In the genomic region with DNA sequence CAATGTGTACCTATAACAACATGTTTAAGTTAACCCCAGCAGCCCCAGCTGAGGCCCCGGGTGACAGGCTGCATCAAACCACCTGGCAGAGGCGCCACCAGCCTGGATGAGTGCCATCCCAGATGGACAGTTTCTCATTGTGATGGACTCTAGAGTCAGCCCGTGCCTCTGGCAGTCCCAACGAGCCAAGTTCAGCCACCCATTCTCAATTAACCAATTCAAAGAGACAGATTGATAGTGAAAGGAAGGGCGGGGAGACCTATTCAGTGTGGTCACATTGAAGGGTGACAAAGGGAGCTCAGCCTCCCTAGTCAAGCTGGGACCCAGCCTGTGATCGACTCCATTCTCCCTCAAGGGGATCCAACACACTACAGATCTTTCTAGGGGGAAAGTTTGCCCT, we compare ENCODE assay signal across 13 mouse cellular contexts.
A peak's percentile ranks its signal among the peaks of the same experiment; 100 is the strongest.
DNase-seq lines count a peak whose midpoint lies in the region; ATAC-seq and TF ChIP-seq lines count a peak whose summit lies in the region.
"Had no signal": no experiment of that assay in that cellular context is flagged by ENCODE, and none has a peak within 500 bp of the region (broad histone marks: within the 10 kb centered on the region; RNA-seq: fewer than 3 reads in every experiment).

No protein-coding gene starts in this region.

- no peak overlapping the region for H3K27ac ChIP-seq in forebrain, embryonic 15.5 days (replicated peaks)
- no peak overlapping the region for H3K27ac ChIP-seq in forebrain, embryonic 11.5 days (ENCODE audit: low read depth, low read length)
- no peak overlapping the region for H3K27ac ChIP-seq in midbrain, postnatal 0 days (ENCODE audit: low read depth, low read length)
- H3K27ac ChIP-seq in kidney, embryonic 16.5 days (ENCODE audit: low read length): no peak overlapping the region
- H3K27ac ChIP-seq: embryonic facial prominence, embryonic 10.5 days; heart, embryonic 13.5 days had no signal

- ATAC-seq in forebrain, embryonic 15.5 days (replicated peaks): peak; percentile 26; the same call in 1 of the 2 replicates
- ATAC-seq in forebrain, embryonic 11.5 days (replicated peaks; ENCODE audit: low FRiP score): no peak
- no peak for ATAC-seq in midbrain, postnatal 0 days (ENCODE audit: low FRiP score)
- ATAC-seq in kidney, embryonic 16.5 days (ENCODE audit: low FRiP score, low TSS enrichment): no peak

- no peaks in the 10 kb centered on the region for H3K27me3 ChIP-seq in forebrain, embryonic 15.5 days
- H3K27me3 ChIP-seq in forebrain, embryonic 11.5 days (ENCODE audit: control insufficient read depth, insufficient read depth, low read length): no peaks in the 10 kb centered on the region
- no peaks in the 10 kb centered on the region for H3K27me3 ChIP-seq in midbrain, postnatal 0 days (ENCODE audit: insufficient read depth, low read length)
- no peaks in the 10 kb centered on the region for H3K27me3 ChIP-seq in kidney, embryonic 16.5 days (ENCODE audit: insufficient read depth, low read length)
- H3K27me3 ChIP-seq: heart, embryonic 13.5 days had no signal

- TF ChIP-seq CTCF in midbrain, postnatal 0 days (IDR thresholded peaks at IDR 0.05): no peak

- no peak overlapping the region for H3K4me3 ChIP-seq in forebrain, embryonic 15.5 days
- H3K4me3 ChIP-seq in forebrain, embryonic 11.5 days (ENCODE audit: low read depth, low read length): no peak overlapping the region
- no peak overlapping the region for H3K4me3 ChIP-seq in midbrain, postnatal 0 days (ENCODE audit: low read depth, low read length)
- no peak overlapping the region for H3K4me3 ChIP-seq in kidney, embryonic 16.5 days (ENCODE audit: low read length)
- H3K4me3 ChIP-seq: embryonic facial prominence, embryonic 10.5 days; heart, embryonic 13.5 days had no signal

- no peak for DNase-seq in forebrain, embryonic 11.5 days (ENCODE audit: low spot score)
- peak; percentile 51 for DNase-seq in ZHBTc4 (ENCODE audit: low read depth, low spot score)
- peak; percentile 32 to 74 for DNase-seq in cerebellum, postnatal 4 days (ENCODE audit: low spot score in 2 of 2)
- DNase-seq in midbrain, postnatal 0 days (ENCODE audit: low spot score): peak; percentile 75
- no peak for DNase-seq in ovary, postnatal 36 days (ENCODE audit: low spot score)
- DNase-seq in gastrocnemius, adult 8-10 months (ENCODE audit: low spot score in 2 of 2): no peak
- DNase-seq: kidney, adult 11 months; liver; thymus, postnatal 36 days had no signal

- no peaks in the 10 kb centered on the region for H3K9me3 ChIP-seq in forebrain, embryonic 15.5 days
- H3K9me3 ChIP-seq in forebrain, embryonic 11.5 days (ENCODE audit: control insufficient read depth, low read length): no peaks in the 10 kb centered on the region
- H3K9me3 ChIP-seq in midbrain, postnatal 0 days (ENCODE audit: low read length): no peaks in the 10 kb centered on the region
- no peaks in the 10 kb centered on the region for H3K9me3 ChIP-seq in kidney, embryonic 16.5 days (ENCODE audit: low read length)
- H3K9me3 ChIP-seq: embryonic facial prominence, embryonic 10.5 days; heart, embryonic 13.5 days had no signal

- 28% methylated on average over 6 of the region's 6 CpGs for WGBS in forebrain, embryonic 15.5 days
- WGBS in forebrain, embryonic 11.5 days: 52% methylated on average over 6 of the region's 6 CpGs
- 52% methylated on average over 6 of the region's 6 CpGs for WGBS in midbrain, postnatal 0 days
- 60% methylated on average over 6 of the region's 6 CpGs for WGBS in kidney, embryonic 16.5 days

- H3K9ac ChIP-seq in forebrain, embryonic 15.5 days (replicated peaks): no peak overlapping the region
- no peak overlapping the region for H3K9ac ChIP-seq in forebrain, embryonic 11.5 days (ENCODE audit: low read length)
- H3K9ac ChIP-seq in midbrain, postnatal 0 days (replicated peaks; ENCODE audit: low read length, poor library complexity, severe bottlenecking): no peak overlapping the region
- no peak overlapping the region for H3K9ac ChIP-seq in kidney, embryonic 16.5 days (replicated peaks; ENCODE audit: low read length)
- H3K9ac ChIP-seq: heart, embryonic 13.5 days had no signal

- peaks cover 10% of the 10 kb centered on the region for H3K4me1 ChIP-seq in forebrain, embryonic 15.5 days
- H3K4me1 ChIP-seq in forebrain, embryonic 11.5 days (replicated peaks; ENCODE audit: control insufficient read depth, insufficient read depth, low read length): no peaks in the 10 kb centered on the region
- H3K4me1 ChIP-seq in midbrain, postnatal 0 days (ENCODE audit: insufficient read depth, low read length): 0 out of 2 replicates have a peak, but pooled peaks cover 2% of the 10 kb centered on the region
- H3K4me1 ChIP-seq in kidney, embryonic 16.5 days (ENCODE audit: insufficient read depth, low read length): no peaks in the 10 kb centered on the region
- H3K4me1 ChIP-seq: embryonic facial prominence, embryonic 10.5 days had no signal

- H3K4me2 ChIP-seq in forebrain, embryonic 15.5 days (replicated peaks): no peak overlapping the region
- H3K4me2 ChIP-seq in forebrain, embryonic 11.5 days (ENCODE audit: low read depth, low read length, severe bottlenecking): no peak overlapping the region
- no peak overlapping the region for H3K4me2 ChIP-seq in midbrain, postnatal 0 days (ENCODE audit: low read depth, low read length, poor library complexity, severe bottlenecking)
- H3K4me2 ChIP-seq in kidney, embryonic 16.5 days (replicated peaks; ENCODE audit: low read depth, low read length): no peak overlapping the region
- H3K4me2 ChIP-seq: heart, embryonic 13.5 days had no signal

- no peaks in the 10 kb centered on the region for H3K36me3 ChIP-seq in forebrain, embryonic 15.5 days
- no peaks in the 10 kb centered on the region for H3K36me3 ChIP-seq in forebrain, embryonic 11.5 days (ENCODE audit: control insufficient read depth, insufficient read depth, low read length)
- H3K36me3 ChIP-seq in midbrain, postnatal 0 days (ENCODE audit: insufficient read depth, low read length): no peaks in the 10 kb centered on the region
- no peaks in the 10 kb centered on the region for H3K36me3 ChIP-seq in kidney, embryonic 16.5 days (ENCODE audit: insufficient read depth, low read length)
- H3K36me3 ChIP-seq: embryonic facial prominence, embryonic 10.5 days; heart, embryonic 13.5 days had no signal

Comparison
In these comparisons a context has a peak if more than half of its experiments do, and no peak if none do; other contexts are left out.
1. DNase-seq: peak in ZHBTc4 (single experiment), cerebellum, postnatal 4 days (2 of 2) and midbrain, postnatal 0 days (single experiment); none in forebrain, embryonic 11.5 days (single experiment), ovary, postnatal 36 days (single experiment) and gastrocnemius, adult 8-10 months (0 of 2).